Mouse (Mus musculus): ENCODE data around the gene Zfp821.

GRCm38 (mm10) chr8:109694154-109694553, 11.2 kb upstream of the Zfp821 start:
- TF ChIP-seq CTCF (IDR thresholded peaks at IDR 0.05; ENCODE audit: low read depth, low read length) (no peak), POLR2AphosphoS5 (IDR thresholded peaks at IDR 0.05; ENCODE audit: insufficient replicate concordance, low read depth, low read length) (no peak), TAL1 (conservative IDR thresholded peaks at IDR 0.05; ENCODE audit: low read depth, low read length) (no peak)
